Mouse (Mus musculus): ENCODE data around the gene Ube2d2b. TPM values are rescaled to one million over a fixed set of nuclear protein-coding genes. Genes with fewer than 3 reads are reported as not detected.

Ube2d2b gene
- polyA plus RNA-seq, 1 experiment from 2014 or later = 0.42 TPM

Other genes starting within 250 kb of the Ube2d2b start
- gene Rpap2, start 232.7 kb upstream of the Ube2d2b start, polyA plus RNA-seq (2016; fragmentation: Nextera tagmentation; extraction: Ambion mirVana) = 20.0 and 21.8 TPM in 2 replicates
- 40.1 and 40.5 TPM in 2 replicates for gene Glmn, start 232.2 kb upstream of the Ube2d2b start, polyA plus RNA-seq (2016; fragmentation: Nextera tagmentation; extraction: Ambion mirVana)
- 0.05 TPM in 1 of 2 replicates, not detected in the other for gene Gfi1, start 104.1 kb upstream of the Ube2d2b start, polyA plus RNA-seq (2016; fragmentation: Nextera tagmentation; extraction: Ambion mirVana)
- 55.7 and 56.5 TPM in 2 replicates for gene Evi5, start 45.0 kb downstream of the Ube2d2b start, polyA plus RNA-seq (2016; fragmentation: Nextera tagmentation; extraction: Ambion mirVana)
- 91.7 and 99.4 TPM in 2 replicates for gene Rpl5, start 70.4 kb downstream of the Ube2d2b start, polyA plus RNA-seq (2016; fragmentation: Nextera tagmentation; extraction: Ambion mirVana)
- gene Fam69a, start 157.0 kb downstream of the Ube2d2b start, polyA plus RNA-seq (2016; fragmentation: Nextera tagmentation; extraction: Ambion mirVana) = 16.5 and 16.7 TPM in 2 replicates
- gene Mtf2, start 235.6 kb downstream of the Ube2d2b start, polyA plus RNA-seq (2016; fragmentation: Nextera tagmentation; extraction: Ambion mirVana) = 182 and 183 TPM in 2 replicates

All from embryonic facial prominence, embryonic 10.5 days (tissue).